Mouse (Mus musculus) hindbrain, embryonic 14.5 days (tissue): ENCODE results near the gene Ddb2. TPM values are rescaled to one million over a fixed set of nuclear protein-coding genes. Genes with fewer than 3 reads are reported as not detected.

ENCODE experiments used
- ATAC-seq: fragments of 200-750 bp; cut with Nextera tagmentation; 2 replicates; pipeline ENCODE4 v1.8.0; 2017; ENCODE audit warnings: moderate number of reproducible peaks, mild to moderate bottlenecking, moderate TSS enrichment, moderate library complexity; ENCODE audit not compliant: low FRiP score
- DNase-seq: peaks from one replicate; pipeline ENCODE4 v3.0.0-alpha.2; 2015; ENCODE audit warnings: low spot score
- H3K27ac ChIP-seq: fragments of 300-500 bp; sonication (generic); 2 replicates; pipeline ENCODE4 v1.5.1; 2014; ENCODE audit warnings: mild to moderate bottlenecking, moderate library complexity
- H3K27me3 ChIP-seq: fragments of 300-500 bp; sonication (generic); 2 replicates; pipeline ENCODE4 v1.6.1; 2014; ENCODE audit warnings: mild to moderate bottlenecking, low read length, mixed read lengths; ENCODE audit not compliant: control insufficient read depth, insufficient read depth
- H3K36me3 ChIP-seq: fragments of 300-500 bp; sonication (generic); replicated peaks from 2 replicates; pipeline ENCODE4 v1.6.1; 2014; ENCODE audit not compliant: control insufficient read depth, insufficient read depth
- H3K4me1 ChIP-seq: fragments of 300-500 bp; sonication (generic); replicated peaks from 2 replicates; pipeline ENCODE4 v1.6.1; 2014; ENCODE audit warnings: antibody characterized with exemption, low read length, mixed read lengths; ENCODE audit not compliant: control insufficient read depth, insufficient read depth
- H3K4me2 ChIP-seq: fragments of 300-500 bp; sonication (generic); replicated peaks from 2 replicates; pipeline ENCODE4 v1.6.1; 2014; ENCODE audit warnings: mild to moderate bottlenecking, moderate library complexity
- H3K4me3 ChIP-seq: fragments of 300-500 bp; sonication (generic); replicated peaks from 2 replicates; pipeline ENCODE4 v1.5.1; 2014; ENCODE audit warnings: mild to moderate bottlenecking, low read length
- H3K9ac ChIP-seq: fragments of 300-500 bp; sonication (generic); 2 replicates; pipeline ENCODE4 v1.6.1; 2014
- H3K9me3 ChIP-seq: fragments of 300-500 bp; sonication (generic); 2 replicates; pipeline ENCODE4 v1.6.1; 2016; ENCODE audit warnings: low read length; ENCODE audit not compliant: control insufficient read depth
- WGBS: fragments of 180-500 bp; shearing (Covaris S2); extraction: QIAGEN DNeasy Blood & Tissue Kit; methylation state at CpG from one replicate; pipeline ENCODE4 v1.1.7; 2014; 5-methylcytosine and 5-hydroxymethylcytosine counted together
- polyA plus RNA-seq: library from polyadenylated mRNA; unstranded; fragments of >200 nt; fragmentation: Nextera tagmentation; extraction: Ambion mirVana; gene quantifications from 2 replicates; pipeline ENCODE4 v1.2.1, GENCODE M21; 2014

Ddb2 gene
- polyA plus RNA-seq: 9.4 and 11.4 TPM in 2 replicates

DNA sequence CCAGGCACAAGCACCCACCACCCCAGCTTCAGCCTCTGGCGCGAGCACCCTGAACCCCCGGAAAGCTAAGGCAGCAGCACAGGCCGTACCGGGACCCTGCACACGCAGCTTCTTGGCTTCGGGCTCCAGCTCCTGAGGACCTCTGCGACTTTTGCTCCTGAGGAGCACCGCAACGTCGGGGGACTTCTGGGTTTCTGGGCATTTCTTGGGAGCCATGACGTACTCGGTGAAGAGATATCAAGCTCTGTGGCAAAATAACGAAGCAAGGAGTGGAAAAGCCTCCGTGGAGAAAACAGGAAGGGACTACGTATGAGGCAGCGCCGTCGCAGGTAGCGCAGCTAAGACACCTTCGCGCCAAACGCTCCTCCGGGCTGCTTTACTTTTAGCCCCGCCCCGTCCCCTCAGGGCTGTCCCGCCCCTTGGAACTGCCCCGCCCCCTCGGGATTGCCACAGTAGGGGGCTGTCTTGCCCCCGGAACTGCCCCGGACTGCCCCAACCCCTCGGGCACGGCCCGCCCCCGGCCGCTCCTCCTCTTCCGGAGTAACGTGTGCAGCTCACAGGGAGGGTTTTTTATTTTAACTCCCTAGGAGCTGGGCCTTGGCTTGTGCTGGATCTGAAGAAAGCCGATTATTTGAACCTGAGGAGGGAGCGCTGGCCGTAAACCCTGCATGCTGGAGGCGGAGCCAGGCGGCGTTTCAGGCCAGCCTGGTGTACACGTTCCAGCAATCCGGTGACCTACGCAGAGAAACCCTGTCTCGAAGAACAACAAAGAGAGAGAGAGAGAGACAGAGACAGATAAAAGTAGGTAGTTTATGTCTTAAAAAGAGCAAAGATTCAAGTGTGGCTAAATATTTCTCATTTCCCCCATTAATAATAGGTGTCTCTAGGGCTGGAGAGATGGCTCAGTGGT, at the start of gene Ddb2:
TSS of gene Ddb2 (minus strand) at position 382 of the 910 bp plus-strand sequence.
- Histone ChIP-seq H3K9me3 (no peaks in the 10 kb centered on the region), H3K9ac (peak within 1 kb of the TSS; percentile 66), H3K27ac (peak within 1 kb of the TSS; percentile 79), H3K27me3 (no peaks in the 10 kb centered on the region), H3K4me2 (peak within 1 kb of the TSS; percentile 72), H3K4me1 (no peaks in the 10 kb centered on the region), H3K36me3 (peaks cover 10% of the 10 kb centered on the region; the same call in 1 of the 2 replicates), H3K4me3 (peak within 1 kb of the TSS; percentile 48)
- WGBS: under 1% methylated on average over 47 of the region's 48 CpGs
- DNase-seq (peak; percentile 93), ATAC-seq (peak; percentile 98)

DNA sequence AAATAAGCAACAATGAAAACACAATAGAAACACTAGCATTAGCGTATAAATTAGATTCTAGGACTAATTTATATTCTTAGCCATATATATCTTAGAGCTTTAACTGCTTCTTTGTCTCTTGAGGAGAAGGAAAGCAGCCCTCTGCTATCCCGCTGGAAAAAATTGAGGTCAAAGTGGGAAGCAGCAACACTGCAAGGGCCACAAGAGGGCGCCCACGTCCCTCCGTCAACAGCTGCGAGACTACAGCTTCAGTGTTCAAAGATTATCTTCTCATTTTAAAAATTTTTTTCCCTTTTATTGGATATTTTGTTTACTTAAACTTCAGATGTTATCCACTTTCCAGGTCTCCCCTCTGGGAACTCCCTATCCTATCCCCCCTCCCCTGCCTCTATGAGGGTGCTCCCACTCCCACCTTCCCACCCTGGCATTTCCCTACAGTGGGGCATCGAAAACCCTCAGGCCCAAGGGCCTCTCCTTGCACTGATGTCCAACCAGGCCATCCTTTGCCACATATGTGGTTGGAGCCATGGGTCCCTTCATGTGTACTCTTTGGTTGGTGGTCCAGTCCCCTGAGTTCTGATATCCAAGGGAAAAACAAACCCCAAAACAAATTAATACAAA, 49.2 kb upstream of the Ddb2 start:
- ATAC-seq: 0 out of 2 replicates have a peak, but pooled peaks have one; percentile 29
- DNase-seq: peak; percentile 90
- no peaks in the 10 kb centered on the region for H3K27me3 ChIP-seq
- no peaks in the 10 kb centered on the region for H3K4me1 ChIP-seq
- 15% methylated on average over 7 of the region's 7 CpGs for WGBS
- H3K36me3 ChIP-seq: peaks cover 5% of the 10 kb centered on the region; the same call in 1 of the 2 replicates
- no peak overlapping the region for H3K4me3 ChIP-seq
- H3K9me3 ChIP-seq: no peaks in the 10 kb centered on the region
- peak overlapping the region; percentile 16; the same call in 1 of the 2 replicates for H3K9ac ChIP-seq
- no peak overlapping the region for H3K27ac ChIP-seq
- H3K4me2 ChIP-seq: no peak overlapping the region

DNA sequence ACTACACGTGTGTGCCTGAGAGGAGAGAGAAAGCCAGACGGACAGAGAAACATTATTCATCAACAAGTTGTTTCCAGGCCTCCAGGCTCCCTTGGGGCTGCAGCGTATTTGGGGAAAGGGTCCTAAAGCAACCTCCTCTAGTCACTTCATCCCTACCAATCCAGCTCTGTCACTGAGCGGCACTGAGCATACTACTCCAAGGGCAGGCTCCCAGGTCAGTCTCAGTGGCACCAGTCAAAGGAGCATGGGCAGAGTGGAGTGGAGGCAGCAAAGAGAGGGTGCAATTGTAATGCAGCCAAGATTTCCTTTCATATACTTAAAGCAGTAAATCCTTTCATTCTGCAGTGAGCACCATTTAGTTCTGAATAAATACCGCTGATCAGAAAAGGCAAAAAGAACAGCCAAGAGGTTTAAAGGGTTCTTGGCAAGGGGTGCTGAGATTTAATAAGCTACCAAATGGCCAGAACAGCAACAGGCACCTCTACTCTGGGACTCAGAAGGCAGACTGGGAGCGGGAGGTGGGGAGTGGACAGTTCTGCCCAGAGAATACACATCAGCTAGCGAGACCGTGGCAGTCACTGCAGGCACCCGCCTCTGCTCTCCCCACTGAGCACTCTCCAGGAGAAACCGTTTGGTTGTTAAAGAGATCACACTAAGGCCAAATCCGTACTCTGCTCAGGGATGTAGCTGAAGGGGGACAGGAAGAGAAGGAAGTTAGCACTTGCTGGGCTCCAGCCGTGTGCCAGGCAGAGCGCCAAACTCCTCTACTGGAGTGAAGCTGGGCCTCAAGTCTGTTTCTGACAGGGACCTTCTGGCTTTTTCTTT, 47.8 kb upstream of the Ddb2 start:
- no peaks in the 10 kb centered on the region for H3K27me3 ChIP-seq
- no peaks in the 10 kb centered on the region for H3K9me3 ChIP-seq
- H3K4me2 ChIP-seq: no peak overlapping the region
- no peak overlapping the region for H3K27ac ChIP-seq
- DNase-seq (peak; percentile 61), ATAC-seq (no peak)
- H3K4me1 ChIP-seq: no peaks in the 10 kb centered on the region
- H3K4me3 ChIP-seq: no peak overlapping the region
- no peak overlapping the region for H3K9ac ChIP-seq
- WGBS: 66% methylated on average over 13 of the region's 13 CpGs
- H3K36me3 ChIP-seq: peaks cover 5% of the 10 kb centered on the region; the same call in 1 of the 2 replicates

- peaks cover 5% of the 10 kb centered on the region; the same call in 1 of the 2 replicates for H3K36me3 ChIP-seq
- H3K27me3 ChIP-seq: no peaks in the 10 kb centered on the region
- H3K4me1 ChIP-seq: no peaks in the 10 kb centered on the region
- no peak overlapping the region for H3K27ac ChIP-seq
- 87% methylated on average over 3 of the region's 3 CpGs for WGBS
- no peak overlapping the region for H3K4me3 ChIP-seq
- no peaks in the 10 kb centered on the region for H3K9me3 ChIP-seq
- no peak overlapping the region for H3K9ac ChIP-seq
- H3K4me2 ChIP-seq: no peak overlapping the region
- no peak for DNase-seq
- ATAC-seq: no peak
Observed at GRCm38 (mm10) chr2:91283972-91284371, 47.2 kb upstream of the Ddb2 start.

- no peaks in the 10 kb centered on the region for H3K27me3 ChIP-seq
- no peak overlapping the region for H3K27ac ChIP-seq
- ATAC-seq (no peak), DNase-seq (no peak)
- H3K4me2 ChIP-seq: no peak overlapping the region
- no peak overlapping the region for H3K9ac ChIP-seq
- peaks cover 21% of the 10 kb centered on the region for H3K36me3 ChIP-seq
- no peak overlapping the region for H3K4me3 ChIP-seq
- no peaks in the 10 kb centered on the region for H3K9me3 ChIP-seq
- no peaks in the 10 kb centered on the region for H3K4me1 ChIP-seq
- 50% methylated on average over 5 of the region's 5 CpGs for WGBS
Observed at GRCm38 (mm10) chr2:91281366-91281765, 44.6 kb upstream of the Ddb2 start.

- H3K9ac ChIP-seq: no peak overlapping the region
- no peaks in the 10 kb centered on the region for H3K4me1 ChIP-seq
- no peaks in the 10 kb centered on the region for H3K27me3 ChIP-seq
- no peak overlapping the region for H3K27ac ChIP-seq
- H3K4me3 ChIP-seq: no peak overlapping the region
- ATAC-seq (no peak), DNase-seq (no peak)
- no peak overlapping the region for H3K4me2 ChIP-seq
- H3K9me3 ChIP-seq: no peaks in the 10 kb centered on the region
- H3K36me3 ChIP-seq: peaks cover 41% of the 10 kb centered on the region
- WGBS: 73% methylated on average over 2 of the region's 2 CpGs
Observed at GRCm38 (mm10) chr2:91279372-91279755, 42.6 kb upstream of the Ddb2 start.

DNA sequence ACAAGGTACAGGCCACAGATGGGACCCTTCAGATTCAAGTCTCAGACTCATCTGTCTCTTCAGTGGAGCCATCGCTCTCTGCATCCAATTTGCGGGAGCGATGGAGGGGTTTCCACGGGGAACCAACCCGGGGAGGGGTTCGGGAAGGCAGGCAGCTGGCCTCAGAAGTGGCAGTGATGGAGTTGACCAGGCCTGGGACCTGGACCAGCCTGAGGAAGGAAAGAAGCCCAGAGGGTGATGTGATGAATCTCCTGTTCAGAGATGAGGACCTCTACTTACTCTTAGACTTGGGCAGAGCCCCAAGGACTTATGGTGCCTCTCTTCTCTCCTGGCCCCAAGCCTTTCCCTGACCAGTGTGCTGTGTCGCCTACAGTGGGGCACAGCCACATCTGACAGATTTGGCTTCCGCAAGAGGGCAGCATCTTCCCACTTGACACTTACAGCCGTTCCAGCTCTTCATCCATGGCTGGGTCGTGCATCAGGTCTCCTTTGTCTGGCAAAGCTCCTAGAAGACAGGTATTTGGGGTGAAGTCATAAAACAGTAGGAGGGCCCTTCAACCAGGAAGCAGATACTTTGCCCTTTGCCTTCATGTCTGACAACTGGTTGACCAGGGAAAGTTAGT, 42.1 kb upstream of the Ddb2 start:
- Histone ChIP-seq H3K27me3 (no peaks in the 10 kb centered on the region), H3K4me1 (no peaks in the 10 kb centered on the region), H3K27ac (no peak overlapping the region), H3K4me2 (no peak overlapping the region), H3K36me3 (peaks cover 46% of the 10 kb centered on the region), H3K4me3 (no peak overlapping the region), H3K9ac (no peak overlapping the region), H3K9me3 (no peaks in the 10 kb centered on the region)
- WGBS: 33% methylated on average over 10 of the region's 10 CpGs
- peak; percentile 63 for DNase-seq
- peak; percentile 66 for ATAC-seq

DNA sequence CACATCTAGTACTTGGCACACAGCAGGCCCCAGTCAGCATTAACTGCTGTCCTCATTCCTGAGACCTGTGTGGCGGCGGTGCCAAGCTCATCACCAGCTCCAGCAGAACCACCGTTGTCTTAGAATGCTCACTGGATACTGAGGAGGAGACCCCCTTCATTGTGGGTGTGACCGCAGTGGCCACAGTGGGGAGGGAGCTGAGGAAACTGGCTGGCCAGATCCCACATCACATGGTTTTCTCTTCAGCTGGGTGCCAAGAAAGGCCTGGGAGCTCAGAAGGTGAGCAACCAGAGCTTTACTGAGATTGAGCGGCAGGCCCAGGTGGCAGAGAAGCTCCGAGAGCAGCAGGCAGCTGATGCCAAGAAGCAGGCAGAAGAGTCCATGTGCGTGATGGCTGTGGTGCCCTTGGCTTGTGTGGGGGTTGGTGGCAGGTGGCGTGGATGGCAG, 32.9 kb upstream of the Ddb2 start:
- Histone ChIP-seq H3K9me3 (no peaks in the 10 kb centered on the region), H3K4me1 (peaks cover 10% of the 10 kb centered on the region), H3K4me3 (no peak overlapping the region), H3K27me3 (no peaks in the 10 kb centered on the region), H3K9ac (no peak overlapping the region), H3K4me2 (no peak overlapping the region), H3K36me3 (peaks cover 81% of the 10 kb centered on the region), H3K27ac (no peak overlapping the region)
- DNase-seq (no peak), ATAC-seq (no peak)
- WGBS: 94% methylated on average over 8 of the region's 8 CpGs
